Mouse (Mus musculus): ENCODE measurements at regions not wholly inside any gene's neighbourhood (a gene's known extent, or its start where the extent isn't known, plus 50 kb on each side); places are given as distances from the start of the nearest gene placed in this dataset.

DNA sequence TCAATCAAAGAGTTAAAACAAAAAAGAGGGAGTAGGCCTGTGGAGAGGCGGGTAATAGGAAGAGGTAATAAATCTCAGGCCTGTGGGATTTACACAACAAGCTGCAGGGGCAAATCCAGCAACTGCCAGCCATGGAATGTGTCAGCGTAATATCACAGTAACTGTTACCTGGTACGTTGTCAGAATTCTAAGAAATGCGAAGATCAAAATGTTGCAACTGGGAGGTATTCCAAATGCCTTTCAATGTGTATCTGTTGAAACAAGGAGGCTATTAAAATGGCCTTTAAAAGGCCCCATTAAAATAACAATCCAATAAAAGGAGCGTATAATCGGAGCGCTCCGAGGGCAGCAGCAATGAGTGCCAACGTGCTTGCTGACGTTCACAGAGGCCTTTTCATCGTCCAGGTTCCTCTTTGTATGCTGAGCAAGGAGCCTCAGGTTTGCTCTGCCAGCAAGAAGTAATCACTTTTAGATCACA lies 205.7 kb upstream of the Hhip start:
- no peak for DNase-seq (ENCODE audit: inconsistent ontology term)

DNA sequence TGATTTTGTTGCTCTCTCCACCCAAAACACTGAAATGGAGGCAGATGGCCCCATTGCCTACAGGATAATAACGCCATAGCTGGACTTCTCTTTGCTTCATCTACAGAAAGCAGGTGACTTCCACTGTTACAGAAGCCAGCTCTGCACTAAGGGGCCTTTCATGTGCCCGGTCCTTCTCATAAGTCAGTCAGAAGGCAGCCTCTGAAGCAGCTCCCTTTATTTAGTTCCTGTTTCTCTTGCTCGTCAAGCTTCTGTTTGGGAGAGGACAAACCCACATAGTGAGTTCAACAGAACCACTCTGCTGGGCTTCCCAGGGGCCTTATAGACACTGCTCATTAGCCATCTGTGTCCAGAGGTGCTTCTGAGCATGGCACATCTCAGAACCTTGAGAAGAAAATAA lies 205.1 kb upstream of the Hhip start:
- DNase-seq (ENCODE audit: inconsistent ontology term): no peak

DNA sequence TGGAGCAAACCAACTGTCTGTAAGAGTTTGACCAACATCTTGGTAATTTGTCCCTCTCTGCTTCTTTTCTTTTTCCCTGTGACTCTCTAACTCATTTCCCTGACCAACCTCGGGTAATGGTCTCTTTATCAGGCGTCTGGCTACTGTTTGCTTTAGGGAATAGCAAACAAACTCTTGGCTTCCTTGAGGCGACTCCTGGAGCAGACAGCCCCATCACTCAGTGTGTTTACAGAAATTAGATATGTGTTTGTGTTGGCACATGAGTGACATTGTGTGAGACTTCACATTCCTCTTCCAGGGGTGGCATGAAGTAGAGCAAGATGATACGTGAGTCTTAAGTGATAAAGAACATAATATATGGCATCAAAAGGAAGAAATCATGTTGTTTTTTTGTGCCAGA lies 195.7 kb upstream of the Hhip start:
- DNase-seq (ENCODE audit: inconsistent ontology term): no peak

DNA sequence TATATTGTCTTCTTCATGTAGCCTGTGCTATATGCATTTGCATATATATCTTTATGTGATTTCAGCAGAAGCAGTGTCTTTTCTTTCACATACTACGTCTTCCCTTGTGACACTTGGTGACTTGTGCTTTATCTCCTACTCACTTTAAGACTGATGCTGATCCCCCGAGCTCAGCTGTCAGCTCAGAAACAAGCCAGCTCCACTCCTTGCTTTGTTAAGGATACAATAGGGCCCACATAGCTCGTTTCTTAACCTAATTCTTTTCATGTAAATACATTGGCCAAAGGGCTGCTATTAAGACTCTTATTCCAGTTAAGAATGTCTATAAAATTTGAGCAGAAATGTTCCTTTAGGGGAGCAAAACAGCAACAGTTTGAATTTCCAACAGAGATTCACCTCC lies 193.8 kb upstream of the Hhip start:
- no peak for DNase-seq (ENCODE audit: inconsistent ontology term)

DNA sequence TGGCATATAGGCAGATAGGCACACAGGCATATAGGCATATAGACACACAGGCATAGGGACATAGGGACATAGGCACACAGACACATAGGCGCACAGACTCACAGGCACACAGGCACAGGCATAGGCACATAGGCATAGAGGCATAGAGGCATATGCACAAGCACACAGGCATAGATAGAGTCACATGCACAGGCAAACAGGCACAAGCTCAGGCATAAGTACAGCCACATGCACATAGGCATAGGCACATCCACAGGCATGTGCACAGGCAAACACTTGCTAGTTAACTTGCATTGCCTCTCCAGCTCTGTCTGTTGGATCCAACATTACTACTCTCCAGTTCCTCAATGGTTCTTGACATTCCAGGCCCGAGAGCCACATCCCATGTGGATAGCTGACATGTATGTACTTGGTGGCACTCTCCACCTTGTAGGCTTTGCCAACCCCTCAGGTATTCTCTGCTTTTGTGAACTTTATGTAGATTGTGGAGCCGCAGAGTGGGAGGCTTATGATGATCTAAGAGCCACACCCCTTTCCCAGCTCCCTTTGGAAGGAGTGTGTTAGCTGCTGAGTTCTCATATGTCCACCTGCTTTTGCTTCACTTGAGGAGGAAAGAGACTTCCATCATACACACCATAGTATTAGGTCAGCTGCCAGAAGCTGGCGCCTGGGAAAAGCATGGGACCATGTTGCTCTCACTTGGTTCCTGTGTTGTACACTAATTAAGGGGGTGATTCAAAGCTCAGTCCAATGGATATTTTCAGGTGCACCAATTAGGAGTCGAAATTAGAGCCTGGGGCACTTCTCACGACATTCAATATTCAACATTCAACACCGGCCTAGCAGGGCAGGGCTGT lies 192.7 kb upstream of the Hhip start:
- no peak for DNase-seq (ENCODE audit: inconsistent ontology term)

DNA sequence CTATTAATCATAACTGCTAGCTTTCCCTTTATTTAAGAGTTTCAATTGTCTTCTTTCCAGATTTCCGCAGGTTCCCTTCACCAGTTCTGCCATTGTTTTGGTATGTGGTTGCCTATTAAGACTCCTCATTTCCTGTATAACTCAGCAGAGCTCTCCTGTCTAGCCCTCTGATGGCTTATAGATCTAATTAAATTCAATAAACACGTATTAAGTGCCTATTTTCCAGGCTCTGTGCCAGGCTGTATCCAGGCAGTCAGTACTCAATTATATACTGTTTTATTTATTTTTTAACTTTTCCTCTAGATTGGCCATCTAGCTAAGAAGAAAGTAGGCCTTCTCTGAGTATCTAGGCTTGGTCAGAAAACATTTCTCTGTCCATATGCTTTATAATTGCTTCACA lies 192.0 kb upstream of the Hhip start:
- DNase-seq (ENCODE audit: inconsistent ontology term): no peak

DNA sequence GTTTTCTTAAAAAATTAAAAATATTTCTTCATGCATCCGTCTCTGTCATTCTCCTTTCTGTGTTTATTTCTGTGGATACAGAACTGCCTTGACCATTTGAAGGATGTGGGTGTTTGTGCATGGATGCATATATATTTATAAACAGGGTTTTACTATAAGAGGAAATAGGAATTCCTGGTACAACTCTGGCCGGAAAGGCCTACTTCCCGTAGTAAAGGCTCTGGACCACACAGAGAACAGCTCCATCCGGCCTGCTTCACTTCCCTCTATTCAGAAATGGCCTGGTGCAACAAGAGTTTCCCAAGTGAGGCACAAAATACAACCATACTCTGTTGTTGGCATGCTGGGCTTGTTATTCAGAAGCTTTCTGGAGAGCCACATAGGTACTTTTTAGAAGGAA lies 182.1 kb upstream of the Hhip start:
- DNase-seq (ENCODE audit: inconsistent ontology term): no peak

DNA sequence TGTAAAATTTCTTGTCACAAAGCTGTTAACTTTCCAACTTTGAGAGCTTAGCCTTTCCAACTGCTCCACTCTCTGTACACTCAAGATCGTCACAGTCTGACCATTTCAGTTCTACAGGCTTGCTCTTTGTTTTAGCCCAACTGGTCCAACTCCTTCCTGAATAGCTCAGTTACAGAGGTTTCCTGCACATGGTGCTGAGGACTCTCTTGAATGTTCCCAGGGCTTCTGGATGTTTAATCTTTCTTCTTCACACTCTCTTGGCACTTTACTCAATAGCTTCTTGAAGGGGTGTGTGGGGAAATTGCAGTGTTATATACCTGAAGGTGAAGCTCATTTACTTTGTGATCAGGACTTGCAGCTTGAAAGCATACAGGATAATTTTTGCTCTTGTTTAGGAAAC lies 152.6 kb upstream of the Hhip start:
- DNase-seq (ENCODE audit: inconsistent ontology term): no peak

DNA sequence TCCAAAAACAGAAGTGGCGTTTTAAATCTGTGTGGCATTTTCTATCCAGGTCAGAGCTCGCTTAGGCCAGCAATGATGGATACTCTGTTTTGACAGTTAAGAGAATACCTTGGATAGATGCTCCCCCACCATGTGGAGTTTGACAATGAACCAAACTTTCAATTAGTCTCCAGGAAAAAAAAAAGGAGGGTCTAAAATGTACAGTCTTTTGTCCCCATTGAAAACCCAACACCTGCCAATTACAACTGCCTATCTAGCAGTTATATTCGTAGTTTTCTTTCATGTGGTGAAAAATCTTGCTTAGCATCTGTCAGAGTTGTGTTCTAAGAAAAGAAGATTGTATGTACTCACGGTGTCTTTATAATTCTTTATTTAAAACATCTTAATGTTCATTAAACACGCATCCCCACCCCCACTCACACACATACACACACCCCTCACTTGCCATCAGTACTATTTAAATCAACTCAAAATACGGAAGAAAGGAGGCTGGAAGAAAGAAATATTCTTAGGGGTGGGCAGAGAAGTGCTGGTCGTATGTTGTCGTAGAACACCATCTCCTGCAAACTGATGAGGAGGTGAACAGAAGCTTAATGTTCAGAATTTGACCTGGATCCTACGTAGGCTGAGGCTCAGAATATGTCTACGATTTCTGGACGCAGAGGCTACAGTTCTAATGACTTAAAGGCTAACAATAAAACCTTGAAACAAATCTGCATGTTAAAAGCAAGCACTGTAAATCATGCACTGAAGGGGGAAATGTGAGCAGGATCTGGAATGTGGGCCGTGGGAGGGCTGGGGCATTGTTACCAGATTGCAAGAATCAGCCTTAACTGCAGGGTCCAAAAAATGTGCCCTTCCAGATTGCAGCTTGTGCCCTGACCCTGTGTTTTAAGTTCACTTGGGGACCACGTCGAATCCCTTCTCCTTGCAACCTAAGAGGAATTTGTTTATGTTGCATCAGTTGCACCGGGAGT lies 147.2 kb upstream of the Hhip start:
- DNase-seq (ENCODE audit: inconsistent ontology term): no peak

DNA sequence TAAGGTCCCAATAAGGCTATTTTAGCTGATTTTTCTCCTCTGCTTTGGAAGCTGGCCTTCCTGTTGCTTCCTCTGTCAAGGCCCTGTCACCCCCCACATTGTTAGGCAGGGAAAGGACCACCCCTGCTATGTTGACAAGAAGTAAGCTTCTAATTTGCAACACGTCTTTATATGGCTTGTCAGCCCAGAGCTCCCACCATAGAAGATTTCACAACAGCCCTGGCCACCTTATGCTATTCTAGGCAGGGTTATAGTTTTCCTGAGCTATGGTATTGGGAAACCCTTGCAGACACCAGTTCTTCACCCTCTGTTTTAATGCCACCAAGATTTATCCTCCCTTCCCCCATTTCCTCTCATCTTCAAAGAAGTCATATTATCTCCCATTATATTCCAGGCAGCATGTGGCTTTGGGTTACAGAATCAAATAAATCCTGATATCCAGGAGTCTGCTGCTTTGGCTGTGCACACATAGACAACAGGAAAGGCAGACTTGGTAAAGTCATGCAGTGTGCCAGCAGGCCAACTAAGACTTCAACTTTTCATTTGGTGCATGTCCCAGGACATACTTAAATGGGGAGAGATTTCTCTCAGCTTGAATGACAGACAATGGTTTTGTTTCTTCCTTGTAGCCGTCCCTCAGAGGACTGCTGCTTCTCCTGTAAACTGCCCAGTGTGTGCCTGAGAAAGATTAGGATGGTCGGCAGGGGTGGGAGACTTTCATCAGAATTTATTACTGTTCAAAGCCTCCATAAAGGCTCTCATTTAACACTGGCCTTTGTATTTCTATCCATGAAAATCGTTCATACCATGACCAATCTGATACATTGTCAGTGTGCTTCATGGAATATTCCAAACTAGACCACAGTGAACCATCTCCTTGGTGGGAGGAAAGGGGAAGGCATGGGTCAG lies 146.2 kb upstream of the Hhip start:
- no peak for DNase-seq (ENCODE audit: inconsistent ontology term)

DNA sequence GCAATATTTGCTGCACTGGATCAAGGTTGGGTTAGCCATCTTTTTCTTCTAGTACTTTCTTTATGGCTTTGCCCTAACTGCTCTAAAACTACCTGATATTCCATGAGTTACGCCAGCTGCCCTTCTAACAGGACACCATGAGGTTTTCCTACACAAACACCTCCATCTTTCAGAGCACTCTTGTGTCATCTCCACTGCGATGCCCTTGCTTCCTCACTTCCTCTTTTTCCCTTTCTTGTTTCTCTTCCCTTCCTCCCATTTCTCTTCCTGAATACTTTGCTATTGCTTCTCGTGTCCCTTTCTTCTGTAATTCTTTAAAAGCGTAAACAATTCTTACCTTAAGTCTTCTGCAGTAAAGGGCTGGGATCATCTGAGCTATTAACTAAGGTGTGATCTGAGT lies 139.9 kb upstream of the Hhip start:
- no peak for DNase-seq (ENCODE audit: inconsistent ontology term)

DNA sequence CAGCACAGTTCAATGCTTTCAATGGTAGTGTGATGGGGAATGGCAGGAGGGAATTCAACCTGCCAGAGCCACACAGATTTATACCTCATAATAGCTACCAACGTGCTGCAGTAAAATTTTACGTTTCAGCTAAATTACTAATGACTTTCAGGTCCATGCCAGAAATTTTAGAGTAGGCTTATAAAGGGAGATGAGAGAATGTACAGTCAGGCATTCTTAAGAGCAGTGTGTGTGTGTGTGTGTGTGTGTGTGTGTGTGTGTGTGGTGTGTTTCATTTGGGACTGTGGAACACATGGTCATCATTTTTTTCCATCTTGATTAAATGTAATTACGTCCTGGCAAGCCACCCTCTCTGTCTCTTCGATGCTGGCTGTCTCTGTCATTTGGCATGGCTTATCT lies 132.7 kb upstream of the Hhip start:
- no peak for DNase-seq (ENCODE audit: inconsistent ontology term)

DNA sequence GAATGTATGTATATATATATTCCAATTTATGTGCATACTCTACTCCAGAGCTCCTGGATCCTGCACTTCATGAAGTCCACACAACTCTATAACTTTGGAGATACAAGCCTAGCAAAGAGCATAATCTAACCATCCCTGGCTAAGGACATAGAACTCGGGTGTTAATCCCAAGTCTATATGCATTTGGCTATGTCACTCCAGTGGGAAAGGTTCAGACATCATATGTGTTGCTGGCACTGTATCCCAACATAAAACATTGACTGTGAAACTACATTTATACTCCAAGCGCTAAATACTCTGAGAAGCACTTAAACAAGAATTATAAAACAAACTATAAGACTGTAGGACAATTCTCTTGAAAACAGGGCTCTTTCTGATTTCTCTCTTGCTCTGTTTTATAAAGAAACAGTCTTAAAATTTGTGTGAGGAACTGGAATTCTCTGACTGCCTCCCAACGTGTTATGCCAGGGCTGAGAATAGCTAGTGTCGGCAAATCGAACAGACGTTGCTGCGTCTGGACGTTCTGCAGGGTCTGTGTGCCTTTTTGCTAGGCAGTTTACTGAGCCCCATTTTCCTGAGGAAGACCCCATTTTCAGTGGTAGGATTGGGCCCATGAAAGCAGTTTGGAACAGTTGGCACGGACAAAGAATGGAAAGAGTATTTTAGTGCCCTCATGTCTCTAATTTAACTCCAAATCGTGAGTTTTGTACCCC lies 132.1 kb upstream of the Hhip start:
- DNase-seq (ENCODE audit: inconsistent ontology term): no peak

DNA sequence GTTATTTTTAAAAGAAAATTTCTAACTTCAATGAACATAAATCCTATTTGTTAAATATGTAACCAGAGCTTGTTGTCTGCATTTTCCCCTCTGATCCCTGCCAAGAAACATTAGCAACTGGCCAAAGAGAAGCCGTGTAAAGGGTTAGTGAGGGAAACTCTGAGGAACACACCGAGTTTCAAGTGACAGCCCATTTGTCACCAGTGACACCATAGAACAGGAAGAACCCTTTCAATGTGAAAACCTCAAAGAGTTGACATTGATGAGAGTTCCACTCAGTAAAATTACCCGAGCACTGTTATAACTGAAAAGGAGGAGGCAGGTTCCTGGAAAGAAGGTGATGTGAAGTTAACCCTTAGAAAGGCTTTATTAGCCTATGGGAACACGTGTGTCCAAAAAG lies 127.5 kb upstream of the Hhip start:
- DNase-seq (ENCODE audit: inconsistent ontology term): no peak

DNA sequence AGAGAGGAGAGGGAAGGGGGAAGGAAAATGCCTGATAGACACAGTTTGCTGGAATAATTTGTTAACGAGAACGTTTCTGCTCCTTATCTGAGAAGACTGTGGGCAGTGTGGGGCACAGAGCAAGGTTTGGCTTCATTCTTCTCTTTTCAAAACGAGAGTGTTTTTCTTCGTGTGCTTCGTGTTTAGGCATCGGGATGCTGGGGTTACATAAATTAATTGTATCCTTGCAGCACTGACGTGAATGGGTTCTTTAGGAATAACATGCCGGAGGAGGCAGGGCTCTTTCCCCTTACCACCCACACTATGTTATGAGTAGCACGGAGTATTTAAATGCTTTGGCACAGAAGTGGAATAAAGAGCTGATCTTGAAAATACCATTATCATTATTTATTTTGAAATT lies 110.9 kb upstream of the Hhip start:
- DNase-seq (ENCODE audit: inconsistent ontology term): no peak

DNA sequence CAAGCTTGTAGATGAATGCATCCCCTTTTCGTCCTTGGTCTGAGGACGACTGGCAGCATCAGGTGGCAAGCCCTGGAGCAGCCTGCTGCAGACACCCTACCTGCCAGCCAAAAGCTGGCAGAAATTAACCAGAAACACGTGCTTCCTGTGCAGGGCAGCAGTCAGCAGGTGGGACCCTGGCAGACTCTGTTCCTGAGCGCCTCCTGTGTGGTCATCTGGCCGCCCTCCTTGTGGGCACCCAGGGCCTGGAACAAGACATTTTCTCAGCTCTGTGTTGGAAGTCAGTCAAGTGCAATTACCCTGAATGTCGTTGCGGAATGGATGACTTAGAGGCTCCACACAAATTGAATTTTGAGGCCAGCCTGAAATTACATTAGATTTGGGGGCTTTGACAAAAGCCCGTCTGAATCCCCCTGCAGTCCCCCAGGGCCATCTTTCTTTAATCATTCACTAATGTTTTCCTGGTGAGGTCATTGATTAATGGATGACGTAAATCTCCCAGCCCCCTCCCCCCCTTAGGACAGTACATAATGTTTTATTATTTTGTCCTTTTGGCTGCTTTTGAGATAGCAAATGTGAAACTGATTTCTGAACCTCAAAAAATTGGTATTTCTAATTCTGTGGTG lies 91.8 kb upstream of the Hhip start:
- no peak for DNase-seq (ENCODE audit: inconsistent ontology term)

DNA sequence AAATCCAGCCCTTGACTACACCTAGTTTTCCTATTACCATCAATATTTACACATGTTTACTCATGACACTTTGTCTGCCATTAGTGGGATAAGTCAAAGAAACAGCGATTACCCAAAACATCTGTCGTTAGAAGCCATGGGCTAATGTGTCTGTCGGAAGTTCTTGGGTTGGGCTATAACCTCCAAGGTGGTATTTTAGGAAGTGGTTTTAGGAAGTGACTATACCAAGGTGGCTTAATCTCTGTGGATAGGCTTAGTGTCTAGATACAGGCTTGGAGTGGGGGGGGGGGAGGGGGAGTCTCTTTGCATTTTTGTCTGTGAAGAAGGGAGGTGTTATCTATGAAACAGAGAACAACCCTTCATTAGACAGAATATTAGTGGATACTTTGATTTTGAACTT lies 90.1 kb upstream of the Hhip start:
- DNase-seq (ENCODE audit: inconsistent ontology term): no peak

DNA sequence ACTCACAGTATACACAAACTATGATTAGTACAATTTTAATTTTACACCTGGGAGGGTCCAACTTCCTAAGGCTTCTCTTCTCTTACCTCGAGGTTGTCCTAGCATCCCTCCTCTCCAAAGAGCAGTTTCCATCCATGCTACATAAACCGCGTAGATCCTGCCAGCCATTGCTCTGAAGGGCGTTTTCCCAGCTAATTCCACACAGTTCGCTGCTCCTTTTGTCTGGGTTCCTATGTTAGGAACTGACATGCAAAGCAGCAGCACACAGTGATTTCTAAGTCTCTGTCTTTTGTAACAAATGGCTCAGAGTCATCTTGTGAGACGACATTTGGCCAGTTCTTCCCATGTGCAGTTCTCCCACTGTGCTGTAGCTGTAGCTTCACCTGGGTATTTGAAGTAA lies 80.7 kb upstream of the Hhip start:
- DNase-seq (ENCODE audit: inconsistent ontology term): no peak

DNA sequence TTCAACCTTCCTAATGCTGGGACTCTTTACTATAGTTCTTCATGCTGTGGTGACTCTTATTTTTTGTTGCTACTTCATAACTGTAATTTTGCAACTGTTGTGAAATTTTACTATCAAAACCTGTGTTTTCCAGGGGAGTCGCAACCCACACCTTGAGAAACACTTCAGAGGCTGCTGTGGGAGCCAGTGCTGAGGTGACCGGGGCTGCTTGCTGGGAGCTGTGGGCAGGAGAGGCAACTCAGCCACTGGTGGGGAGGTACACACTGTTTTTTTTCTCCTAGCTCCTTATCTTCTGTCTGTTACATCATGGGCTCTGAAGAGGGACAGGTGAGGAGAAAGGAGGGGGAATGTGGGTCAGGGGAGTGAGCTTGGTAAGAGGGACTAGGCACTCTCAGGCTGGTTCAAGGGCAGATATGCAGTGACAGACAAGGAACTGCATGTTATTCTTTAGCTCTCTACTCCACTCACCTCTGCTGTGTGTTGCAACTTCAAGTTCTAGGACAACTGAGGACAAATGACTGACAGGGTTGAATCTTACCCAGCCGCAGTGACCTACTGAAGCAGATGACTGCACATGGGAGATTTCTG lies 62.7 kb upstream of the Hhip start:
- no peak for DNase-seq (ENCODE audit: inconsistent ontology term)

DNA sequence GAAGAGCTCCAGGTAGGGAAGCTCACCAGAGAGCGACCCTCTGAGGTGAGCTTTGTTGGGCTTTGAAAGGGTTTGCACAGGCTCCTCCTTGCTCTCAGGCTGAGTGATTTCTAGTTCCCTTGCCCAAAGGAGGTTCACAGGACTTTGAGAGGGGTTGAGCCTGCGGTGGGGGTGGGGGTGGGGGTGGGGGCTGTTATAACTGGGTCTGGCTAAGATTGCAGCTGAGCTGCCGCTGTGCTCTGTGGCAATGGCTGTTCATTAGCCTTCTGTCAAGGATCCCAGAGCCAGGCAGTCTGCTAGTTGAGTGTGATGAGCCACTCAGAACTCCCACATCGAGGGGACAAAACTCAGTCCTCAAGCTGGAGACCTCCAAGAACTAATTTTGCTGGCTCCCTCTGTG lies 59.5 kb upstream of the Hhip start:
- no peak for DNase-seq (ENCODE audit: inconsistent ontology term)
